Mouse (Mus musculus) cortical plate, adult 2 months (tissue): Measurements from ENCODE around the gene Ddc. TPM values are rescaled to one million over a fixed set of nuclear protein-coding genes. Genes with fewer than 3 reads are reported as not detected.

Source experiments
- H3K27ac ChIP-seq: fragments of 200-500 bp; 2 replicates; pipeline ENCODE4 v1.5.1; 2012; ENCODE audit warnings: low read length, control low read depth, inconsistent platforms; ENCODE audit not compliant: insufficient read depth
- H3K4me1 ChIP-seq: fragments of 200-500 bp; 2 replicates; pipeline ENCODE4 v1.6.1; 2011; ENCODE audit warnings: low read length; ENCODE audit not compliant: control insufficient read depth, insufficient read depth
- H3K4me3 ChIP-seq: fragments of 200-500 bp; 2 replicates; pipeline ENCODE4 v1.5.1; 2011; ENCODE audit warnings: mild to moderate bottlenecking, low read length, control low read depth; ENCODE audit not compliant: insufficient read depth
- CTCF ChIP-seq: fragments of 200-500 bp; IDR thresholded peaks from 2 replicates; pipeline ENCODE4 v1.5.1; 2011; ENCODE audit warnings: mild to moderate bottlenecking, control low read depth, low read length; ENCODE audit not compliant: insufficient read depth; ENCODE audit errors: extremely low read depth
- POLR2A ChIP-seq: fragments of 200-500 bp; IDR thresholded peaks from 2 replicates; pipeline ENCODE4 v1.6.1; 2011; ENCODE audit warnings: mild to moderate bottlenecking, low read length, control low read depth; ENCODE audit not compliant: insufficient read depth; ENCODE audit errors: extremely low read depth
- polyA plus RNA-seq: library from polyadenylated mRNA; depleted of rRNA; stranded (reverse); fragments of >200 nt; gene quantifications from 2 replicates; pipeline ENCODE4 v1.2.3, GENCODE M21; 2012

The Ddc gene
- polyA plus RNA-seq, 1 experiment, result 7.4 TPM

DNA sequence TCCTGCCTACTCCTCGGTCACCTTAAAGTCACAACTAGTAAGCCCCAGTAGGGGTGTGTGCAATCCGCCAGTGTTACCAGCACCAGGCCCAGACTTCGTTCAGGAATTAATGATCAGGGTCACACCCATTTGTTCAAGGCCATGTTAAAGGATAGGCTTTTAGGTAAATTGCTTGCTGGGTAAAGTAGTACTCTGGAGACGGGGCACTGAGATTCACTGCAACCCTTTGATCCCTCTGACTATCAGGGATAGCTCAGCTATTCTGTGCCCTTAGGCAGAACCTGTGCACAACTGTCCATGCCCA is 18.3 kb downstream of the Ddc start:
- TF ChIP-seq CTCF (no peak), POLR2A (no peak)
- Histone ChIP-seq H3K4me3 (no peak overlapping the region), H3K4me1 (no peaks in the 10 kb centered on the region), H3K27ac (no peak overlapping the region)

DNA sequence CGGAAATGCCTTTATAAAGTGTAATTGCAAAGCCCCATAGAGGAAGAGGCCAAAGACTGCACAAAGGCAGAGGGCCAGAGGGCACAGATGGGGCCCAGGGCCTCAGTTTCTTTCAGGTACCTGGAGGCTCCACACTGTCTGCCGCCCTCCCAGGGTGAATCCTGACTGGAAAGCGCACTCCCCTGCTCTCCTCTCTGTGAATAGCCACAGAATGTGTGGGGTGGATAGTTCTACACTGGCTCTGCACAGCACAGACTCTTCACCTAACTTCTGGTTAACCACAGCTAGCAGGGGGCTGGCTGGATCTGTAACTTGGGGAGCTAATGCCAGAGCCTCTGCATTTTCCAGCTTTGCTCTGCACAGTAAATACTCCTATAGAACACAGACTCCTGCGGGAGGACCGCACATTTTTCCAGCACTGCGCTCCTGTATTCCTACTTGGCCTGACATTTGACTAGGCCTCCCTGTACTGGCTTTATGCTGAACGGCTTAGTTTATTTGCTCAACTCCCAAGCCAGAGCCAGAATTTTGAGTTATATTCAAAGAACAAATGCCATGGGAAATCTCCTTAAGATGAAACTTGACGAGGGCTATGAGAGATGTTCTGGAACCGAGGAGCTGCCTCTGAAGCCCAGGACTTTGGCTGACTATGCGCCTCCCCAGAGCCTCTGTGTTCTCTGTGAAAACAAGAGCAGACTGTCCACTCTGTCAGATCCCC is 18.8 kb downstream of the Ddc start:
- TF ChIP-seq POLR2A, result no peak
- TF ChIP-seq CTCF, result no peak
- Histone ChIP-seq H3K27ac (no peak overlapping the region), H3K4me3 (no peak overlapping the region), H3K4me1 (no peaks in the 10 kb centered on the region)

DNA sequence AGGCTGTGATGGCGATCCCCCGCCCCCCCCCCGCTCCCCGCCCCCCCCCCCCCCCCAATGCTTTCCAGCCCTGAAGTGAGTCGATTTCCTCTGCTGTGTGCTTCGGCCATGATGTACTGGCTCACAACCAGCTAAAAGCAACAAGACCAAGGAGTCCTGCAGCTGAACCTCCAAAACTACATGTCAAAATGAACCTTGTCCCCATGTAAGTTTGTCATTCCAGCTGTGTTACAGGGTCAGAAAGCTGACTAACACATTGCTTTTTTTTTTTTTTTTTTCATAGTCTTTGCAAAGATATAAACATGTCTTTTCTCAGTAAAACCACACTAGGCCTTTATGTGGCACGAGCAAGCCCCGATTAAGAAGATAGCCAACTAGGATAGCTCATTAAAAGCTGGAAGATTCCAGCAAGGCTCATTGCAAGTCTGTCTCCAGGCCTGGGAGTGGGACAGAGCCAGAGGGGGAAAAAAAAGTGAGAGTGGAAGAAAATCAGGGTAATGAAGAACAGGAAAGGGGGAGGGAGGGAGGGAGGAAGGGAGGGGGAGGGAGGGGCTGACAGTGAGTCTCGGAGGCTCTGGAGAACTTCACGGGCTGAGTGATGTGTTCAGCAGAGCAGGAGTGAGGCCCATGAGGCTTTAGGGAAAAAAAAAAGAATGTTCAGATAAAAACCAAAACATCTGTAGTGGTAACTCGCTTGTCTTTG is 19.5 kb downstream of the Ddc start:
- Histone ChIP-seq H3K27ac (no peak overlapping the region), H3K4me3 (no peak overlapping the region), H3K4me1 (no peaks in the 10 kb centered on the region)
- TF ChIP-seq CTCF (no peak), POLR2A (no peak)

DNA sequence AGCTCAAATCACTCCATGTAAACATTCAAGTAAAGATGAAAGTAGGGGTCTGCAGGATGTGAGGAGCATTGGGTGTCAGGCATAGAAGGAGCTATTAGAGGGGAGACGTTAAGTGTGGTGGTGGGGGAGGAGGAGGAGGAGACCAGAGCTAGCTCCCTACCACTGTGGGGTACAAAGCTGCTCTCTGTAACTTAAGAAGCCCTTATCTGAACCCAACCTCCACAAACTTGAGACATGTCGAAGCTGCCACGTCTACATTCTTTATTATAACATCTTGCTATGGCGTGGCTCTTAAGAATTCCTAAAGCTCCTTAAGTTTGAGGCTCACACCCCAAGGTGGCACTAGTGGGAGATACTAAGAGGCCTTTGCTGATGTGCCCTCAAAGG is 20.1 kb downstream of the Ddc start:
- Histone ChIP-seq H3K27ac (no peak overlapping the region), H3K4me3 (no peak overlapping the region), H3K4me1 (no peaks in the 10 kb centered on the region)
- TF ChIP-seq CTCF, result no peak
- TF ChIP-seq POLR2A, result no peak

DNA sequence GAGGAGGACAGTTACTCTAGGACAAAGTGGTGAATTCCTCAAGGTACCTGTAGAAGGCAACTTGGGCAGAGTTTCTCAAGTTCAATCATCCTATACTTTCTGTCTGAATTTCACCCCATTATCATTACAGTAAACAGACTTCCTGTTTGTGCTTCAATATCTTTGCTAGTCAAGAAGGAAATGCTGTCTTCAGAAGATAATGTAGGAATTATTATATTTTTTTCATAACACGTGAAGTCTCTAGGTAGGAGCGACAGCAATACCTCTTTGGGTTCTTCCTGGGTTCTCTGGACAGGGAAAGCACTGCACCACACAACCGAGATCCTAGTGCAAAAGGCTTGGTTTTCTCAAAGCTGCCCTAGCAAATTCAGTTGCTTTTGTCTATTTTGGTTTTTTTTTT is 21.6 kb downstream of the Ddc start:
- TF ChIP-seq CTCF (no peak), POLR2A (no peak)
- Histone ChIP-seq H3K4me3 (no peak overlapping the region), H3K4me1 (no peaks in the 10 kb centered on the region), H3K27ac (no peak overlapping the region)

DNA sequence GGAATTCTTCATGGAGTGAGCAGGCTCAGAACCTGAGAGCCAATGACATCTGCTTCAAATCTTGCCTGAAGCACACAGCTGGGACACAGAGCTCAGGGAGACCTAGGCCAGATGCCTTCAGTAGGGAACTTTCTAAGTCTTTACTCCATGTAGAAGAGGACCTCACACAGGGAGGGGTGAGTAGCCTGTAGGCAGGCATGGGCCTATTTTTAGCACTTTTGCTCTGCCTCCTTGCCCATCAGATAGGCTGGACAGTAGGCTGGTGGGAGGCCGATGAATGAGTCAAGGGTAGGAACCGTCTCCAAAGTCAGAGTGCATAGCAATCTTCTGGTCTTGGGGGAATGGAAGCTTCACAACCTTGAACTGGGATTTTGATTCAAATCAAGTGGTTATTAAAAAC is 22.7 kb downstream of the Ddc start:
- H3K4me1 ChIP-seq, result no peaks in the 10 kb centered on the region
- no peak overlapping the region for H3K27ac ChIP-seq
- TF ChIP-seq CTCF, result no peak
- no peak for TF ChIP-seq POLR2A
- H3K4me3 ChIP-seq, result no peak overlapping the region

DNA sequence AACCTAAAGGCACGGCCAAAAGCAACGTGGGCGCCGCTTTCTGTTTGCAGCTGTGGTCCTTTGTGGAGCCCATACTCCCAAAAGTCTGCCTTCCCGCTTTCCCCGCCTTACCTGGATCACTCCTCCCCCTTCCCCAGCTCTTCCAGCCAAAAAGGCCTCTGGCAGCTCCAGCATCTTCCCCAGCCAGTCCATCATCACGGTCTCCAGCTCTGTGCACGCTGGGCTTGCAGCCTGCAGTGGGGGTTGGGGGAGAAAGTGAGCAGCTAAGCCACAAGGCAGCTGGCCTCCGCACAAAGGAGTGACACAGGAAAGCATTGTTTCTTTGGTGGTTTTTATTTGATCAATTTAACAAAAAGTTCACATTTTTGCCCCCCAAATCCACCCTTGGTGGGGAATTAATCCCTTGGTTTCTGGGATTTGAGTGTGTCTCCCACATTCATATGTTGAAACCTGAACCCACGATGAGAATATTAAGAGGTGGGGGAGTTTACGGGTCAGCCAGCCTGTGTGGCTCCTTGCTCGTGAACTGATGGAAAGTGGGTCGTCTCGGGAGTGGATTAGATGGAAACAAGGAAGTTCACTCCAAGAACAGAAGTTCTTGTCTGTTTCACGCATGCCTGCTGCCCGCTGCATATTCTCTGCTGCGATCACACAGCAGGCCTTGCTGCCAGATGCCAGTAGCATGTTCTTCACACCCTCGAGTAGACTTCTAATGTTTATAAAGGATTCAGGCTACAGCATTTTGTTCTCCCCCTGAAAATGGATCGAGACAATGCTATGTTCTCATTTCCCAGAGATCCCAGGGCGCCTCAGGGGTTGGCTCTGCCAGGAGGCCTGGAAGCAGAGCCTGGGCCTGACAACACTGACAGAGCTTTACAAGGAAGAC is 24.7 kb downstream of the Ddc start:
- no peaks in the 10 kb centered on the region for H3K4me1 ChIP-seq
- no peak overlapping the region for H3K27ac ChIP-seq
- H3K4me3 ChIP-seq, result no peak overlapping the region
- TF ChIP-seq CTCF (no peak), POLR2A (no peak)

DNA sequence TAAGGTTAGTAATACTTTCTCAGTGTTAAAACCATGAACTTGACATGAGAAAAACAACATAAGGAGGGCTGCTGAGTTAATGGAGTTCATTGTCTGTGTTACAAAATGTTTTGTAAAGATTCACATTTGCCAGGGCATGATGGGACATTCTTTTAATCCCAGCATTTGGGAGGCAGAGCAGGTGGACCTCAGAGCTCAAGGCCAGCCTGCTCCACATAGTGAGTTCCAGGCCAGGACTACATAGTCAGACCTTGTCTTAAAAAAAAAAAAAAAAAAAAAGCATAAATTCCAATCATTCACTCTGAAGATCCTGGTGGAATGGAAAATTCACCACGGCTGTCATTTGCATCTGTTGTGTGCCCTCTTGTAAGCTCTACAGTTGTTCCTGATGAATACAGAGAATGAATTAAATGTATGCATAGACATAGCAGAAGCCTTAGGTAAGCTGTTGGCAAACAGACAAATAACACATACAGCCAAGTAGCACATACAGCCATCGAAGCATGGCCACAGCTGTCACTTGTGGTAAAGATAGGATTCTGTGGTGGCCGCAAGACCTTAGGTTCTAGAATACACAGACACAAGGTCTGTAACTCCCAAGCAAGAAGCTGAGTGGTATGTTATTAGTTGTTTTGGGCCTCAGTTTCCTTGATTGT is 25.7 kb downstream of the Ddc start:
- H3K4me1 ChIP-seq, result no peaks in the 10 kb centered on the region
- no peak overlapping the region for H3K4me3 ChIP-seq
- TF ChIP-seq POLR2A, result no peak
- TF ChIP-seq CTCF, result no peak
- no peak overlapping the region for H3K27ac ChIP-seq

DNA sequence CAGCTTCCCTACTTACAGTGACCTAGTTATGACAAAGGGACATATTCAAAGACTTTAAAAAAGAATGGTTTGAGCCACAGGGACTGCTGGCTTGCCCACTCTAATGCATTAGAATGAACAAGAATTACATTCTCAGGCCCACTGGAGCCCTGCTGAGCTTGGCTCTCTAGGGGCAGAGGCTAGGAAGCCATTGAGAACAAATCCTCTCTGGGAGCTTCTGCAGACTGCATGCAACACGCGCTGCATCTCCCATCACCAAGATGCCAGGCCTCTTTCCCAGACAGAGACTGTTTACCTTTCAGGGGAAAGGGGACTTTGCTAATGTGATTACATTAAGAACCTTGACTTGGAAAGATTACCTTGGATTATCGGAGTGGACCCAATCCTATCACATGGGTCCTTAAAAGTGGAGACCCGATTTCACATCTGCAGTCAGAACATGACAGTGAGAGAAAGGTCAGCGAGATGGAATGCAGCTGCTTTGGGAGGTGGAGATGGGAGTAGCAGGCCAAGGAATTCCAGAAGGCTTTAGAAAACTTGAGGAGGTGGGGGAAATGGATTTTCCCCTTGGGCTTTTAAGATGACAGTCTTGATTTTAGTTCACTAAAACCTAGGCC is 26.6 kb downstream of the Ddc start:
- H3K4me3 ChIP-seq, result no peak overlapping the region
- H3K4me1 ChIP-seq, result no peaks in the 10 kb centered on the region
- H3K27ac ChIP-seq, result no peak overlapping the region
- TF ChIP-seq CTCF, result no peak
- no peak for TF ChIP-seq POLR2A
